Mouse (Mus musculus): ENCODE results near the gene Dynlt1f.
A peak's percentile ranks its signal among the peaks of the same experiment; 100 is the strongest.
"Not testable (repeated sequence)": the region's sequence is repeated elsewhere in the genome, so short reads cannot be mapped to it uniquely, and the experiment has no call there.

Gene Dynlt1f

DNA sequence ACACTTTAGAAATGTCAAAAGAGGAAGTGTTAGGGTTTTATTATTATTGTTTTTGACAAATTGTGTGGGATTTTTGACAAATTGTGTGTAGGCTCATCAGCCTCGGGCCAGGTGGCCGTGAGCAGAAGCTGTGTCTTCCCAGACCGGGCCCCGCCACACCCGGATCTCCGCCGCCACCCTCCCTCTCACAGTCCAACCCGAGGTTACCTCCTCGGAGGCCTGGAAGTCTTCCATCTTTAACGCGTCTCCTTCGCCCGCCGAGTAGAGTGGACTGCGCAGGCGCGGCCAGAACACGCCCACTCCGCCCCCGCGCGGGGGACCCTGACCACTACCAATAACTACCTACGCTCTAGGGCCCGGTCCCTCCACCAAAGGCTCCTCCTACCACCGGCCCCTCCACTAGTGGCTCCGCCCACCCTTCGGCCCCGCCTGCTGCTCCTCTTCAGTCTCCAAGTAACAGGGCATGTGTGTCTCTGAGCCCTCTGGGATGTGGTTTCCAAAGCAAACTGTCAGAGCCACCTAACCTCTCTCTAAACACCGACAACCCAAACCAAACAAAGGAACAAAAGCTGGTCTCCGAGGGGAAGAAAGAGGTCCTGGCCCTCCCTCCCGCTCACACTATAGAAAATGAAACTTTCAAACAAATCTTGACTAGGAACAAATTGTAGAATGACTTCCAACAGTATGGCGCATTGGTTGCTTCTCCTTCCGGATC, at the start of gene Dynlt1f:
Gene Dynlt1f (minus strand): TSS at position 334 of the 715 bp plus-strand sequence.
- peak; percentile 62 for DNase-seq

DNA sequence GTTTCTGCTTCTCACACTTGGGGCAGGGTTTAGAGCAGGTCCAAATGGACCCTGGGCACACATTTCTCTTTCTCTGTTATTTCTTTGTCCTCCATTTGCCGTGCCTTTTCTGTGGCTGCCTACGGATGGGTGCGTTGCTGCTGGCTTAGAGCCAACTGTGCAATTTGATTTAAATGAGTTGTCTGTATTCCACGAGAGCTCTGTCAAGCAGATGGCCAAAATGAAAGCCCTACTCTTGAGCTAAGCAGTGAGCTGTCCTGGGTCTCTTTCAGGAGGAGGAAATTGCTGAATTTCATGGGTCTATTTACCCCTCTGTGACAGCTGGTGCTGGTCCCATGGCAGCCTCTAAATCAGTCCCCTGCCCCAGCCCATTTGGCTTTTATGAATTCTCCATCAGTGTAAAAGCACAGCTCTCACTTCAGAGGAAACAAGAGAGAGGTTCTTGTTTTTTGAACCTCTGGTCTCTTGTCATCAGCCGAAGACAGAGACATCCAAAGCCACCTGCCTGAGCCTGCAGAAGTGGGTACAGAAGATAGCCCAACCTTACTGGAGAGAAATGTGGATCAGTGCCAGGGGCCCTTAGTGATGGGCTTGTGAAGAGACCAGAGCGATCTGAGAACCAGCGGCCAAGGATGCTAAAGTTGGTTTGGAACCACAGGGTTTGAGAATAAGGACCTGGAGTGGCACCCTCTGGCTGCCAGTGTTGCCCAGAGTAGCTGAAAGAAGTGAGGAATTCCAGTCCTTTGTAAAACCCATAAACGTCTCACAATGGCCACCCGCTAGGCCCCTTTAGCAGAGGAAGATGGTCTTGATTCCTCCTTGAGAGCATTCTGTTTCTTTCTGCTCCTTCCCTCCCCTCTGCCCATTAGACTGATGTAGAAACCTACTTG, 47.9 kb upstream of the Dynlt1f start:
- not testable (repeated sequence) for DNase-seq

DNA sequence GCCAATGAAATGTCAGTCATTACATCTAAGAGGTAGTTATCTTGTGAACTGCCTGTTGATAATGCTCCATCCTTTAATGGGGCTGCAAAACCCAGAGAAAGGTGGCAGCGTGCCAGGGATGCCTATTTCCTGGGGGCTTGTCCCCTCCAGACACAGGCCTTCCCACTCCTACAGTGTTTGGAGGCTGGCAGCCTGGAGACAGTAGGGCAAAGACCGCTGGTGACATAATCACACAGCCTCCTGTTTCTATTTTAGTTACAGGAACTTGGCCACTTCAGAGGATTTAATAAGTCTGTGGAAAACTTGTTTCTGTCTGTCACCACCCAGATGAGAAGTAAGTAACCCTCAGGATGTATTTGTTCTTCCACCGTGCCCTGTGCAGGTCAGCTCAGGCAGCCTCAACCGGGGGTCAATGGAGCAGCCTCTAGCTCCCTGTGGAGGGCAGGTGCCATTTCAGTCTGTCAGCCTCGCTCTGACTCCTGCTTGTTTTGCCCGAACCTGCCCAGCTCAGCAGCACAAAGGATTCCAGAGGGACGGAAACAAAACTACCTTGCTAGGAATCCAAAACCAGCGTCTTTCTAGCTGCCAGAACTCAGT, 47.0 kb upstream of the Dynlt1f start:
- DNase-seq: not testable (repeated sequence)

DNA sequence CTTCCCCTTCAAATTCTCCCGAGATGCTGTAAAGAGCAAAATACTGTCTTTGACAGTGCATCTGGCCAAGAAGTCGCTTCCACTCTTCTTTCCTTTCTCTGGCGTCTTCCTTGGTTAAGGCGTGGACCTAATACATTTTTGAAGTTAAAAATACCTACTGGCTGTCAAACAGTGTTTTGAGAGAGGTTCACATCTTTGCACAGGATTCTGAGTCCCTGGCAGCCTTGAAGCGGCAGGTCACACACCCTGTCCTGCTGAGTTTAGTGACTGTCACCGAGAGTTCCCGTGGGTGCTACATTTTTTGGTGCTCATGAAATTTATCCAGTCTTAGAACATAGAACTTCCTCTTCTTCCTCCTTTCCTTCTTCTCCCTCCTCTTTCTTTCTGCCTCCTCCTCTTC, 44.4 kb upstream of the Dynlt1f start:
- not testable (repeated sequence) for DNase-seq

DNA sequence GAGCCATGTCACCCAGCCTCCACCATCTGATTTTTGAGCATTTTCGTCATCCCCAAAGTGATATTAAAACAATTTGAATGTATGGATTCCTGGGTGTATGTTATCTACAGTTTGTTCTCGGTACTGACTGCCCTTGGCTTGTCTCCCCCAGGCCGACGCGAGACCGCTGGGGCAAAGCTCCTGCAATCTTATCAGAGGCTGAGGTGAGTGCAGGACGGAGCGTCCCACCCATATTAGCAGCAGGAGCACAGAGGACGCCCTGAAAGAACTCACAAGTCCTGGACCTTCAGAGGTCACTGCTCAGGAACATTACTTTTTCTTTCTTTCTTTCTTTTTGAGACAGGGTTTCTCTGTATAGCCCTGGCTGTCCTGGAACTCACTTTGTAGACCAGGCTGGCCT, 43.8 kb upstream of the Dynlt1f start:
- DNase-seq: not testable (repeated sequence)

DNA sequence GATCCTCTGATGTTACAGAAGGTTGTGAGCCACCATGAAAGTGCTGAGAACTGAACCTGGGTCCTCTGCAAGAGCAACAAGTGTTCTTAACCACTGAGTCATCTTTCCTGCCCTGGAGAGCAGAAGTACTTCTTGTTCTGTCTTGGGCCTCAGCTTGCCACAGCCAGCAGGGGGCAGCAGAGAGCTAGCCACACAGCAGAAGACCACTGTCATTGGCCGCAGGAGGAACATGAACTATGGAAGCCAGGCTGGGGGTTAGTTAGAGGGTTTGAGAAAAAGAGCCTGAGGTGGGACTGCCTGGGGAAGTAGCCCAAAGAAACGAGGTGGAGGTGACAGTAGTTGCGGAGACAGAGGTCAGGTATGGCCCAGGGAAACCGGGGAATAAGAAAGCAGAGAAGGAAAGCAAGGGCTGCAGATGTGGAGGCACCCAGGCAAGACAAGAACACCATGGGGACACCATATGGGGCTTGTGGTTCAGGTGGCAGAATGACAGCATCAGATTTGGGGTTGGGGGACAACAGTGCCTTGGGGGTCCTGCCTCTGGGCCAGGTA, 41.6 kb upstream of the Dynlt1f start:
- DNase-seq: not testable (repeated sequence)

DNA sequence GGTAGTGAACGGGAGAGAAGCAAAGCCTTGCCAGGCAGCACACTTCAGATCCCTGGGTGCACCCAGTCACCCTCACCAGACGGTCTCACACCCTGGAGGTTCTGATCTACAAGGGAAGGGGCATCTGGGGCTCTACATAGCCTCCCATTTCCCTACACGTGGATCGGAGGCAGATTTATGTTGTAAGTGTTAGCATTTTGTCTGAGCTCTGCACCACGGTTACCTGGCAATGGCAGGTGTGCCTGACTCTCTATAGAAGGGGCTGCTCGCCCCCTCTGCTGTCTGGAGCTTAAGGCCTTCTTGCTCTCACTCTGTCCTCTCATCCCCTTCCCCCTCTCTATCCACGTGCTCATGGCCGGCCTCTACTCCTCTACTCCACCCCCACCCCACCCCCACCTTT, 40.8 kb upstream of the Dynlt1f start:
- not testable (repeated sequence) for DNase-seq

DNA sequence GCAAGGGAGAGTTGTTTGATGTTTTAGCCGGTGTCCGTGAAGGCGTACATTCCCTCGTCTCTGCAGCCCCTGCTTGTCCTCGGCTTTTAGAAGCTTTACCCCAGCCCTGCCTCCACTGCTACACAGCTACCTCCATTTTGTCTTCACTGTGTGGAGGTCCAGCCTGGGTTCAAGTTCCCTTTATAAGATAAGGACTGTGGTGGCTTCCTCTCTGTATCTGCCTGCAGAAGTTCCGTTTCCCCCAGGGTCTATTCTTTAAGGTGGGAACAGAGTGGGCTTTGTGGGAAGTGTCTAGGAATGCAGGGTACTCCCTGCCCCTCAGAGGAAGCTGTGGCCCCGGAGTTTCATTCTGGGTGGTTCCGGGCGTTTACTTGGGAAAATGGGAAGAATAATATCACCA, 40.0 kb upstream of the Dynlt1f start:
- not testable (repeated sequence) for DNase-seq

DNA sequence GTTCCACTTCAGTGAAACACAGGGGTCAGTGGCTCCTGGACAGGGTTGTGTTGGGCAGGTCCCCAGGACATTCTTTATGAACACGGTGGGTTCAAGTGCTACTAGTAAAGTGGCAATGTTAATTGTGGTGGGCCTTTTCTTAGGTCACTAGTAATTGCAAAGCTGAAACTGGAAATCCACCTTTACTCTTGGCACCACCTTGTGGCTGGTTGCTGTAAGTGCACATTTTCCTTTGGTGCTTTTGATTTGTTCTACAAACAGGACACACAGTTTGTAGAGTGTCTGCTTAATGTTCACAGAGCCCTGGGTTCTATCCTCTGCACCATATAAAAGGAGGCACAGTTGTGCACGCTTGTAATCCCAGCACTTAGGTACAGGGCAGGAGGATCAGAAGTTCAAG, 35.9 kb upstream of the Dynlt1f start:
- DNase-seq: peak; percentile 83

DNA sequence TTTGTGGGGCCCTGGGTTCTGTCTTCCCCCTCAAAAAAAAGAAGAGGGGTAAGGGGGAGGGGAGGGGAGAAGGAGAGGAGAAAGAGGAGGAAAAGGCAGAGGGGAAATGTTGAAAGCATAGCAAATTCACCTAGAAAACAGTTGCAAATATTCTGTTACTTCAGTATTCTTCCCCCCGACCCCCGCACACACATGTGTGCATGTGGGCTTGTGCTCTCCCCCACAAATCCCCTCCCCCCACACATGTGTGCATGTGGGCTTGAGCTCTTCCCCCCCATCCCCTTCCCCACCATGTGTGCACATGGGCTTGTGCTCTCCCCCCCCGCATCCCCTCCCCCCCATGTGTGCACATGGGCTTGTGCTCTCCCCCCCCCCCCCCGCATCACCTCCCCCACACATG, 33.6 kb upstream of the Dynlt1f start:
- not testable (repeated sequence) for DNase-seq

DNA sequence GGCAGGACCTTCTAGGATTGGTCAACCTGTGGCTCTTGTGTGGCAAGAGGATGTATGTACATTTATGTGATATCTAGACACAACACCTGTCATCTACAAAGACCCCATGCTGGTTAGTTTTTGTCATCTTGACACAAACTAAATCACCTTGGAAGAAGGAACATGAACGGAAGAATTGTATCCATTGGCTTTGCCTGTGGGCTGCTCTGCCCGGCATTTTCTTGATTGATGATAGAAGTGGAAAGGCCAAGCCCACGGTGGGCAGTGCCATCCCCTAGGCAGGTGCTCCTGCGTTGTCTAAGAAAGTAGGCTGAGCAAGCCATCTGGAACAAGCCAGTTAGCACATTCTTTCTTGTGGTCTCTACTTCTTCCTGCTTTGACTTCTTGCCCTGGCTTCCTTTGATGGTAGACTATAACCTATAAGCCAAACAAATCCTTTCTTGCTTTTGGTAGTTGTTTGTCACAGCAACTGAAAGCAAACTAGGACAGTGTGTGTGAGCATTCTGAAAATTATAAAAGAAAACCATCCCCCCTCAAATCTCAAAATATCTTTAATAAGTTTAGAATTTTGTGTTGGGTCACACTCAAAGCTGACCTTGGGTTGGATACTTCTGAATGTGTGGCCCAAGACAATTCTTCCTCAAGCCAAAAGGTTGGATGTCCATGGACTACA, 30.7 kb upstream of the Dynlt1f start:
- DNase-seq: not testable (repeated sequence)

DNA sequence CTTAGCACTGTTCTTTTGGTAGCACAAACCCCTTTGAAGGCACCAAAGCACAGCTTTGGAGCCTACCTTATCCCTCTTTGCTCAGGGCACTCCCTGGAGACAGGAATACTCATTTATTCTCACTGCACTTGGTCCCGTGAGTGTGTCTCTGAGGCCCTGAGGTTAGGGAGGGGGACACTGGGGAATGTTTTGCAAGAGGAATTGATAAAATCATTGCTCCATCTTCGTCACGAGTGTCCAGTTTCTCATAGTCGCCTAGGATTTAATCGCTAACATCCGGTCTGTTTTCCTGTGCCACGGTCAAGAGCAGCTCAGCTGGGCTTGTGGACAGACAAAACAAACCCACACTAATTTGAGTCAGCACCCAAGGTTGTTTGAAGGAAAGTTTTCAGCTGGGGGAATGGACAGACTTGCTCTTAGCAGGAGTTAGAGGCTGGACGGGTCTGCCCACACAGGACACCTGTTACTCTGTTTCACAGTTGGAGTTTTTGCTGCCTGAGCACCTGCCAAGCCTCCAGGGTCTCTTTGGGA, 29.7 kb upstream of the Dynlt1f start:
- DNase-seq: not testable (repeated sequence)

DNA sequence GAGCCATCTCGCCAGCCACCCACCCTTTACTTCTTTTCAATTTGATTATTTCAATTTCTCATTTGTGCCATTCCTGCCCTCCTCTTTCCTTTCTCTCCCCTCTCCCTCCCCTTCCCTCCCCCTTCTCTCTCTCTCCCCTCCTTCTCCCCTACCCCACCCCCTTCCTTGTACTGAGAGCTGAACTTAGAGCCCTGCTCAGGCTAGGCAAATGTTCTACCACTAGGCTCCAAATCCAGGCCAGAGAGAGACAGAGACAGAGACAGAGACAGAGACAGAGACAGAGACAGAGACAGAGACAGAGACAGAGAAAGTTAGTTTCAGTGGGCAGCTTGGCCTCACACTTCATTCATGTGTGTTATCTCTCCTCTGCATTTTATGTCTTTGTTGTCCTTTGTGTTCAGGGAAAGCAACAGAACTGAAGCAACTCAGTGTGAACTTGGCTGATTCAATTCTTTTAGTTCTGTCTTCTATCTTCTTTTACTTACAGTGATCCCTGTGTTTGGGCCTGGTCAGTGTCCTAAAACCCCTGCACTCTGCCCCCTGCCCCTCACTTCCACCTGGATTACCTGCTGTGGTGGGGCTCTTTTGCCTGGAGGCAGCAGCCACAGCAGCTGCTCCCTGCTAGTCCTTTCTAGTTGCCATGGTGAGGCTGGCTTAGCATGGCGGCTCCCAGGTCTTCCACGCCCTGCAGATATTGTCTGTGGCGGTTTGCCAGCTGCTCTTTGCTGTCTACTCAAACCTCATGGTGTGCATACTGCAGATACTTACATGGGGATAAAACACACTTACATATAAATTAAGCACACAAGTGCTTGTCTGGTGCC, 29.0 kb upstream of the Dynlt1f start:
- DNase-seq: not testable (repeated sequence)

DNA sequence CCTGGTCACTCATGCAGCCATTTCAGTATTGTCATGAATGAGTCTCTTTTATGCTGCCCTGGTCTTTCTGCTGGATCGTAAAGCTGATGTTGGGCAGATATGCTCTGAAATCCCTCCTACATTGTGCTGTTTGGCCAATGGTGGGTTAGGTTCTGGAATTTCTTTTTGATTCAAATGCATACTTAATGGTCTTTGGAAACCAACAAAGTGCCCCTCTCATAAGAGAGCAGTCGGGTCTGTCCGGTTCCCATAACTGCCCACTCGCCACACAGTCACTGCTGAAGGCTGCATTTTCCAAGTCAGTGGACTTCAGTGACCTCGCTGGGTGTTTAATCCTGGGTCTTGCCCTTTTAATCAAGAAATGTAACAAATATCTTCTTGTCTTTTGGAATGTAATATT, 28.0 kb upstream of the Dynlt1f start:
- DNase-seq: not testable (repeated sequence)

DNA sequence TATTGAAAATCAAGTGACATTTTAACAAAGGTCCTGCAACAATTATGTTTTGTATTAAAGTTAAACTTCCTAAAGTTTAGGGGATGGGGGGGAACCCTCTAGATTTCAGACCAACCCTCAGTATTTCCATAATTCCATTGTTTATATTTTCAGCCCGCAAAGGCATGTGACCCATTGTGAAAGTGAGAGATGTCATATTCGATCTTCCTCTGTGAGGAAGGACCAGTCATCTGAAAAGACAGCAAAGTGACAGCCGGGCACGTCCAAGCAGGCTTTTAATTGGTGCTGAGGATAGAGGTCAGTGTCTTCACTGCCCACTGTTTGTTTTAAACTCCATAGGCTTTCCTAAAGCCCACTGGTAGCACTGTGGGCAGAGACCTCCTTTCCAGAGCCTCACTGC, 26.0 kb upstream of the Dynlt1f start:
- DNase-seq: not testable (repeated sequence)

DNA sequence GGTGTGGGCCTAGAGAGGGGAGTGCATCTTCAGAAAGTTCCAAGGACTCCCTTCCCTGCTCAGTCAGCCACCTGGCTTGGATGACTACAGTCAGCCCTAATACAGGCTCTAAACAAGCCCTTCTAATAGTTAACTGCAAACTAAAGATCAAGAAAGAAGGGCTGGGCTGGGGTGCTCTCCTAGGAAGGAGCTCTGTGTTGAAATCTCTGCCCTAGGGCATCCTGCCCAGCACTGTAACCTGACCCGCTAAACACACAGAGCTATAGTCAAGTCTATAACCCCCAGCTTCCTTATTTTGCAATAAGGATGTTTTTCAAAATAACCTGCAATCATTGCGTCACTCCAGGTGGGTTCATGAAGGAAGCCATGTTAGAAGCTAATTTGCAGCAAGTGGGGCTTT, 22.4 kb upstream of the Dynlt1f start:
- DNase-seq: not testable (repeated sequence)

DNA sequence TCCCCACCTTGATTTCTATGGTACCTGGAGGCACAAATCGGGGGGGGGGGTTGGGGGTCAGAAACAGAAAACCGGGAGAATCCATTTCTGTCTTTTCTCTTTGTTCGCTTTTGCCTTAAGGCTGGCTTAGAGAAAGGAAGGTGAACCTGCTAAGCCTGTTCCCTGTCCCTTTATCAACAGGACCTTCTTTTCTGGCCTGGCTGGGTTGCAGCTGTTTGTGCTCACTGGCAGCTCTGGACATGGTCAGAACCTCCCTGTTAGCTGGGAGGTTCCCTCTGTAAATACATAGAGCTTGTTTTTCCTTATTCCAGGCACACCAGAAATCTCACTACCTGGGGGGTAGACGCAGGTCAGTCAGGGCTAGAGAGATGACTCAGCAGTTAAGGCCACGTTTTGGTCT, 18.6 kb upstream of the Dynlt1f start:
- DNase-seq: not testable (repeated sequence)

DNA sequence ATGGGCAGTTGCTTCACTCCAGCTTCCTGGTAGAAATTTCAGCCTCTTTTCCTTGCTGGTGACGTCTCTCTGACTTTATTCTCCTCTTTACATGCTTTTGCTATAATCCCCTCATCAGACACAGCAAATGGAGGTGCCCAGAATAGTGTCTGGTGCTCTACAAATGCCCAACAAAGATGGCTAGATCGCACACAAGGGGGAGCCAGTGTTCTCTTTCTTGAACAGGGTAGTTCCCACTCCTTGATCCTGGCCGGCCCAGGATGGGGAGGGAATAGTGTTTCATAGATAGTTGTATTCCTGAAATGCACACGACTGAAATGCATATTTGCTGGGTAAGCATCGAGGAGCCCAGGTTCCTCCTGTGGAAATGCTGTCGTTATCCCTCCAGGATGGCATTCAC, 12.8 kb upstream of the Dynlt1f start:
- not testable (repeated sequence) for DNase-seq

DNA sequence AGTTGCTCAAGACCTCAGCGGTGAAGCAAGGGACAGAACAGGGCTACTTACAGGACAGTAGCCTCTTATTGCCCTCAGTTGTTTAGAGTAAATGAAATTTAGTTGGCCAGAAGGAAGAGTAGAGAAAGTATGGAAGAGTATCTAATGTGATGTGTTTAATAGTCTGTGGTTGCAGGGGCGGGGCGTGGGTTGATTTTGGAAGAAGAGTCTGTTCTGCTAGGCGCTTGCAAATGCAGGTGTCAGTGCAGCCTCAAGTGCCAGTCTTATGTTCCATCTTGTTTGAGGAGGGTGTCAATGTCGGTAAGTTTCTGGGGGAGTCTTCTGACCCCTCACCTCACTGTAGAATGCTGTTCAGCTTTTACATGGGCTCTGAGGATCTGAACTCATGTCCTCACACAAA, 9.7 kb upstream of the Dynlt1f start:
- not testable (repeated sequence) for DNase-seq

DNA sequence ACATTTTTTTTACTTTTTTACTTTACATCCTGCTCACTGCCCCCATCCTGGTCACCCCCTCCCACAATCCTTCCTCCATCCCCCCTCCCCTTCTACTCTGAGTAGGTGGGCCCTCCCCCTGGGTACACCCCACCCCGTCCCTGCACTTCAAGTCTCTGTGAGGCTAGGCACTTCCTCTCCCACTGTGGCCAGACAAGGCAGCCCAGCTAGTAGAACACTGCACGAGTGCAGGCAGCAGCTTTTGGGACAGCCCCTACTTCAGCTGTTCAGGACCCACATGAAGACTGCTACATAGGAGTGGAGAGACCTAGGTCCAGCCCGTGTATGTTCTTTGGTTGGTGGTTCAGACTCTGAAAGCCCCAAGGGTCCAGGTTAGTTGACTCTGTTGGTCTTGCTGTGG, 7.1 kb upstream of the Dynlt1f start:
- DNase-seq: not testable (repeated sequence)

DNA sequence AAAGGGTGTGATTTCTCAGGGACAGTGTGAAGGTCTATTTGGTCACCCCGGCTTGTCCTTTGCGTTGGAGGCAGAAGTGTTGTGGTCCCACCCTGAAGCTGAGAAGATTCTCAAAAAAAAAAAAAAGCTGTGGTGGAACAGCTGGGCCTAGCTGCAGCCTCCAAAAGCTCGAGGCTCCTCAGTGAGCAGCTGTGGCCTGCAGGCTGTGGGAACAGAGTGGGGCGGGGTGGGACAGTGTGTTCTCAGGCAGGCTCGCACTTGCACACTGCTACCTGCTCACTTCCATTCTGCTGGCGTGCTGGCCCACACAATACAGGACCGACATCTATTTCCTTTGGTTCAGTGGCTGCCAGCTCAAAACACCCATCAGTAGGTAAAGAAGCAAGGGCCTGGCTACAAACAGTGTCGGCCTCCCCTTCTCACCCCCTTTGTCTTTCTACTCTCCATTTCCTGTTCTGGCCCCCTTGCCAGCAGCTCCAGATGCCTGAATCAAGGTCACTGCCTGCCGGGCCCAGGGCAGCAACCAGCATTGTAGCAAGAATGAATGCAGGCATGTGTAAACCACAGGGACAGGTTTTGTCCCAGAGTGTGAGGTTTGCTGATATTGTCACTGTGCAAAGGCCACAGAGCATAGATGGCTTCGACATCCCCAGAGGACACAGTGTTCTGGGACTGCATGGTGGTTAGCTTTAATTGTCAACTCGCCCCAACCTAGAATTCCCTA, 5.6 kb upstream of the Dynlt1f start:
- DNase-seq: not testable (repeated sequence)
